Mouse (Mus musculus) neural tube, embryonic 15.5 days (tissue): ENCODE data around the gene Wsb1. TPM values are rescaled to one million over a fixed set of nuclear protein-coding genes. Genes with fewer than 3 reads are reported as not detected.

Experiments
- ATAC-seq: fragments of 200-750 bp; cut with Nextera tagmentation; 2 replicates; pipeline ENCODE4 v1.8.0; 2017; ENCODE audit warnings: mild to moderate bottlenecking, moderate TSS enrichment, moderate library complexity; ENCODE audit not compliant: low FRiP score
- H3K27ac ChIP-seq: fragments of 300-500 bp; sonication (generic); replicated peaks from 2 replicates; pipeline ENCODE4 v1.5.1; 2015; ENCODE audit warnings: mild to moderate bottlenecking, inconsistent platforms
- H3K27me3 ChIP-seq: fragments of 300-500 bp; sonication (generic); replicated peaks from 2 replicates; pipeline ENCODE4 v1.6.1; 2015; ENCODE audit warnings: inconsistent platforms
- H3K36me3 ChIP-seq: fragments of 300-500 bp; sonication (generic); 2 replicates; pipeline ENCODE4 v1.6.1; 2015; ENCODE audit warnings: inconsistent platforms
- H3K4me1 ChIP-seq: fragments of 300-500 bp; sonication (generic); 2 replicates; pipeline ENCODE4 v1.6.1; 2015; ENCODE audit warnings: inconsistent platforms
- H3K4me2 ChIP-seq: fragments of 300-500 bp; sonication (generic); 2 replicates; pipeline ENCODE4 v1.6.1; 2015; ENCODE audit warnings: inconsistent platforms, mild to moderate bottlenecking, moderate library complexity
- H3K4me3 ChIP-seq: fragments of 300-500 bp; sonication (generic); replicated peaks from 2 replicates; pipeline ENCODE4 v1.5.1; 2015; ENCODE audit warnings: mild to moderate bottlenecking, inconsistent platforms
- H3K9ac ChIP-seq: fragments of 300-500 bp; sonication (generic); replicated peaks from 2 replicates; pipeline ENCODE4 v1.6.1; 2015; ENCODE audit warnings: mild to moderate bottlenecking, inconsistent platforms
- H3K9me3 ChIP-seq: fragments of 300-500 bp; sonication (generic); replicated peaks from 2 replicates; pipeline ENCODE4 v1.6.1; 2016; ENCODE audit warnings: inconsistent platforms
- WGBS: fragments of 180-500 bp; shearing (Covaris S2); methylation state at CpG from one replicate; pipeline ENCODE4 v1.1.7; 2015; ENCODE audit warnings: mixed read lengths; 5-methylcytosine and 5-hydroxymethylcytosine counted together
- polyA plus RNA-seq: library from polyadenylated mRNA; unstranded; fragments of >200 nt; fragmentation: Nextera tagmentation; extraction: Ambion mirVana; gene quantifications from 2 replicates; pipeline ENCODE4 v1.2.1, GENCODE M21; 2015

Wsb1 gene
- polyA plus RNA-seq, 1 experiment from 2014 or later, result 444 TPM

- no peaks in the 10 kb centered on the region for H3K27me3 ChIP-seq
- H3K4me2 ChIP-seq, result no peak overlapping the region
- no peak overlapping the region for H3K27ac ChIP-seq
- ATAC-seq, result no peak
- no peaks in the 10 kb centered on the region for H3K9me3 ChIP-seq
- no peak overlapping the region for H3K4me3 ChIP-seq
- WGBS, result 93% methylated on average over 2 of the region's 2 CpGs
- no peak overlapping the region for H3K9ac ChIP-seq
- H3K4me1 ChIP-seq, result no peaks in the 10 kb centered on the region
- no peaks in the 10 kb centered on the region for H3K36me3 ChIP-seq
Measured at GRCm38 (mm10) chr11:79190257-79190656, 64.2 kb downstream of the Wsb1 start.

Other genes with a start within 250 kb of the Wsb1 start
- 4.5 and 5.8 TPM in 2 replicates for gene Ksr1, start 108.3 kb downstream of the Wsb1 start, polyA plus RNA-seq
- not detected in 2 replicates for gene Gm9964, start 42.2 kb upstream of the Wsb1 start, polyA plus RNA-seq
- 5.4 and 5.6 TPM in 2 replicates for gene Nf1, start 85.0 kb upstream of the Wsb1 start, polyA plus RNA-seq
- gene Omg, start 249.4 kb upstream of the Wsb1 start, polyA plus RNA-seq, result 12.6 and 14.5 TPM in 2 replicates